Mouse (Mus musculus) intestine, embryonic 15.5 days (tissue): ENCODE measurements around the gene 2310034G01Rik. TPM values are rescaled to one million over a fixed set of nuclear protein-coding genes. Genes with fewer than 3 reads are reported as not detected.

Source experiments
- ATAC-seq: fragments of 200-750 bp; cut with Nextera tagmentation; 2 replicates; pipeline ENCODE4 v1.8.0; 2017; ENCODE audit warnings: moderate TSS enrichment, moderate library complexity
- H3K27ac ChIP-seq: fragments of 300-500 bp; sonication (generic); 2 replicates; pipeline ENCODE4 v1.5.1; 2015; ENCODE audit warnings: mild to moderate bottlenecking, inconsistent platforms
- H3K27me3 ChIP-seq: fragments of 300-500 bp; sonication (generic); replicated peaks from 2 replicates; pipeline ENCODE4 v1.6.1; 2015; ENCODE audit warnings: inconsistent platforms
- H3K36me3 ChIP-seq: fragments of 300-500 bp; sonication (generic); 2 replicates; pipeline ENCODE4 v1.6.1; 2015; ENCODE audit warnings: inconsistent platforms
- H3K4me1 ChIP-seq: fragments of 300-500 bp; sonication (generic); replicated peaks from 2 replicates; pipeline ENCODE4 v1.6.1; 2015; ENCODE audit warnings: inconsistent platforms
- H3K4me2 ChIP-seq: fragments of 300-500 bp; sonication (generic); replicated peaks from 2 replicates; pipeline ENCODE4 v1.6.1; 2015; ENCODE audit warnings: mild to moderate bottlenecking, inconsistent platforms
- H3K4me3 ChIP-seq: fragments of 300-500 bp; sonication (generic); replicated peaks from 2 replicates; pipeline ENCODE4 v1.5.1; 2015; ENCODE audit warnings: inconsistent platforms
- H3K9ac ChIP-seq: fragments of 300-500 bp; sonication (generic); 2 replicates; pipeline ENCODE4 v1.6.1; 2015; ENCODE audit warnings: inconsistent platforms
- H3K9me3 ChIP-seq: fragments of 300-500 bp; sonication (generic); 2 replicates; pipeline ENCODE4 v1.6.1; 2016; ENCODE audit warnings: inconsistent platforms
- WGBS: fragments of 180-500 bp; shearing (Covaris S2); methylation state at CpG from one replicate; pipeline ENCODE4 v1.1.7; 2015; 5-methylcytosine and 5-hydroxymethylcytosine counted together
- polyA plus RNA-seq: library from polyadenylated mRNA; unstranded; fragments of >200 nt; fragmentation: Nextera tagmentation; extraction: Ambion mirVana; gene quantifications from 2 replicates; pipeline ENCODE4 v1.2.1, GENCODE M21; 2015

Gene 2310034G01Rik
- polyA plus RNA-seq, 1 experiment from 2014 or later: 1.7 TPM

- H3K27me3 ChIP-seq: no peaks in the 10 kb centered on the region
- peaks cover 16% of the 10 kb centered on the region for H3K4me1 ChIP-seq
- 0 out of 2 replicates have a peak, but pooled peaks cover 8% of the 10 kb centered on the region for H3K36me3 ChIP-seq
- no peaks in the 10 kb centered on the region for H3K9me3 ChIP-seq
- H3K9ac ChIP-seq: no peak overlapping the region
- no peak overlapping the region for H3K27ac ChIP-seq
- no peak overlapping the region for H3K4me3 ChIP-seq
- no peak overlapping the region for H3K4me2 ChIP-seq
- 69% methylated on average over 7 of the region's 7 CpGs for WGBS
- ATAC-seq: no peak
Observed at GRCm38 (mm10) chr19:46332721-46333339, 17.3 kb downstream of the 2310034G01Rik start.

DNA sequence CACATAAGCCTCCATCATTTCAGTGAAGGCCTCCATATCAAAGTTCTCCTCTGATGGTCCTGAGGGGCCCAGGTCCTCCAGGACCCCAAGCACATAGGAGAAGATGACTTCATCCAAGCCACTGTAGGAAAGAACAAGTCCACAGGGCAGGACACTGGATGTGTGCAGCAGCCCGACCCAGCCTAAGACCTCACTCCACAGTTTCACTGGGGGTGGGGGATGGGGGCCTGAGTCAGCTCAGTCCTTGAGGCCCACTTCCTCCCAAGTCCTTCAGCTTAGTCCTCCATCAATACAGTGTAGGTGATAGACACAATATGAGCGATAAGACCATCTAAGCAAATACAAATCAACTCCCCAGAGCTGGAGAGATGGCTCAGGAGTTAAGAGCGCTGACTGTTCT lies 18.2 kb downstream of the 2310034G01Rik start:
- no peak overlapping the region for H3K9ac ChIP-seq
- H3K4me3 ChIP-seq: no peak overlapping the region
- 78% methylated on average over 3 of the region's 3 CpGs for WGBS
- no peaks in the 10 kb centered on the region for H3K9me3 ChIP-seq
- no peak overlapping the region for H3K4me2 ChIP-seq
- no peak for ATAC-seq
- H3K27ac ChIP-seq: no peak overlapping the region
- peaks cover 20% of the 10 kb centered on the region for H3K4me1 ChIP-seq
- peaks cover 2% of the 10 kb centered on the region for H3K27me3 ChIP-seq
- H3K36me3 ChIP-seq: 0 out of 2 replicates have a peak, but pooled peaks cover 8% of the 10 kb centered on the region

GRCm38 (mm10) chr19:46331326-46331725 lies 18.8 kb downstream of the 2310034G01Rik start:
- Histone ChIP-seq H3K27me3 (peaks cover 8% of the 10 kb centered on the region), H3K4me2 (no peak overlapping the region), H3K4me3 (no peak overlapping the region), H3K9ac (no peak overlapping the region), H3K27ac (no peak overlapping the region), H3K9me3 (no peaks in the 10 kb centered on the region), H3K4me1 (peaks cover 26% of the 10 kb centered on the region), H3K36me3 (0 out of 2 replicates have a peak, but pooled peaks cover 8% of the 10 kb centered on the region)
- ATAC-seq: no peak
- WGBS: 90% methylated on average over 14 of the region's 14 CpGs

DNA sequence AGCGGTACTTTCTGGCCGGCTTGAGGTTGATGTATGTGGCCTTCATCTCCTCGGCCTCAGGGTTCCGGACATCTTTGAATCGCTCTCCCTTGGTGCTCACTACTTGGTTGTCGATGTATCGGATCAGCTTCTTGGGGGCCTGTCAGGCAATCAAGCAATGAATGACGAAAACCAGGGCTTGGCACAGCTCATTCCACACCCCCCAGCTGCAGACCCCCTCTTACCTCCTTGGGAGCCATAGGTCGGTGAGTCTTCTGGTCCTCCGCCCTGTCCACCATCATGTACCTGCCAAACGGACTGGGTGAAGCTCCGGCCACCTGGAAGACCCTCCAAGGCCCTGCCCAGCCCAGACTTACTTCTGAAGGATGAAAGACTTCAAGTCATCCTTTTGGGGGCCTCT lies 19.4 kb downstream of the 2310034G01Rik start:
- Histone ChIP-seq H3K4me3 (no peak overlapping the region), H3K9ac (no peak overlapping the region), H3K4me2 (no peak overlapping the region), H3K4me1 (peaks cover 27% of the 10 kb centered on the region), H3K27ac (no peak overlapping the region), H3K36me3 (0 out of 2 replicates have a peak, but pooled peaks cover 8% of the 10 kb centered on the region), H3K27me3 (peaks cover 13% of the 10 kb centered on the region), H3K9me3 (no peaks in the 10 kb centered on the region)
- ATAC-seq: no peak
- 90% methylated on average over 12 of the region's 12 CpGs for WGBS

DNA sequence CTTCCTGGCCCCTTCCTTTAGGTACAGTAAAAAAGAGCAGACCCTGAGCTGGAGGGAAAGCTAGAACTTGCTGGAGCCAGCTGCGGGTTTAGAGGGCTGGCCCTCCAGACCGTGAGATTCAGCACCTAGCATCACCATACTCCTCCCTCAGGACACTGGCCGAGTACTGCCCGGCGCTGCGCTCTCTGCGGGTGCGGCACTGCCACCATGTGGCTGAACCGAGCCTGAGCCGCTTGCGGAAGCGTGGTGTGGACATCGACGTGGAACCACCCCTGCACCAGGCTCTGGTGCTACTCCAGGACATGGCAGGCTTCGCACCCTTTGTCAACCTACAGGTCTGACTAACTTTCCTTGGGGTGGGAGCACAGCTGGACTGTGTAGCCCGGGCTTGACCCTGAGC lies 20.2 kb downstream of the 2310034G01Rik start:
- H3K4me3 ChIP-seq: no peak overlapping the region; the same call in 1 of the 2 replicates
- H3K9me3 ChIP-seq: no peaks in the 10 kb centered on the region
- H3K9ac ChIP-seq: no peak overlapping the region
- 0 out of 2 replicates have a peak, but pooled peaks cover 8% of the 10 kb centered on the region for H3K36me3 ChIP-seq
- 6% methylated on average over 16 of the region's 16 CpGs for WGBS
- H3K4me2 ChIP-seq: peak overlapping the region; percentile 99
- H3K27ac ChIP-seq: no peak overlapping the region
- H3K27me3 ChIP-seq: peaks cover 19% of the 10 kb centered on the region
- peak; percentile 53 for ATAC-seq
- peaks cover 27% of the 10 kb centered on the region for H3K4me1 ChIP-seq

- H3K36me3 ChIP-seq: 0 out of 2 replicates have a peak, but pooled peaks cover 8% of the 10 kb centered on the region
- peak overlapping the region; percentile 64 for H3K4me3 ChIP-seq
- no peak; the same call in 1 of the 2 replicates for ATAC-seq
- peak overlapping the region; percentile 63 for H3K9ac ChIP-seq
- H3K27ac ChIP-seq: peak overlapping the region; percentile 88
- 2% methylated on average over 54 of the region's 54 CpGs for WGBS
- no peaks in the 10 kb centered on the region for H3K9me3 ChIP-seq
- peak overlapping the region; percentile 99 for H3K4me2 ChIP-seq
- peaks cover 28% of the 10 kb centered on the region for H3K27me3 ChIP-seq
- H3K4me1 ChIP-seq: peaks cover 27% of the 10 kb centered on the region
Observed at GRCm38 (mm10) chr19:46329031-46329641, 21.0 kb downstream of the 2310034G01Rik start.

- Histone ChIP-seq H3K27me3 (peaks cover 35% of the 10 kb centered on the region), H3K9ac (peak within 1 kb of the TSS; percentile 63), H3K4me3 (peak within 1 kb of the TSS; percentile 64), H3K36me3 (0 out of 2 replicates have a peak, but pooled peaks cover 8% of the 10 kb centered on the region), H3K4me1 (peaks cover 27% of the 10 kb centered on the region), H3K9me3 (no peaks in the 10 kb centered on the region), H3K4me2 (peak within 1 kb of the TSS; percentile 99), H3K27ac (peak within 1 kb of the TSS; percentile 88)
- ATAC-seq: peak; percentile 92
- WGBS: under 1% methylated on average over 81 of the region's 81 CpGs
Observed at GRCm38 (mm10) chr19:46328081-46329030, 21.7 kb downstream of the 2310034G01Rik start, which contains the start of gene Fbxl15. Gene Fbxl15, plus strand, starts transcription at chr19:46328184.

GRCm38 (mm10) chr19:46327531-46328064 lies 22.5 kb downstream of the 2310034G01Rik start:
- Histone ChIP-seq H3K4me1 (peaks cover 27% of the 10 kb centered on the region), H3K9ac (peak overlapping the region; percentile 63; the same call in 1 of the 2 replicates), H3K4me2 (peak overlapping the region; percentile 99), H3K27me3 (peaks cover 43% of the 10 kb centered on the region), H3K4me3 (peak overlapping the region; percentile 64), H3K9me3 (no peaks in the 10 kb centered on the region), H3K27ac (peak overlapping the region; percentile 88; the same call in 1 of the 2 replicates), H3K36me3 (0 out of 2 replicates have a peak, but pooled peaks cover 8% of the 10 kb centered on the region)
- no peak for ATAC-seq
- 24% methylated on average over 14 of the region's 14 CpGs for WGBS

DNA sequence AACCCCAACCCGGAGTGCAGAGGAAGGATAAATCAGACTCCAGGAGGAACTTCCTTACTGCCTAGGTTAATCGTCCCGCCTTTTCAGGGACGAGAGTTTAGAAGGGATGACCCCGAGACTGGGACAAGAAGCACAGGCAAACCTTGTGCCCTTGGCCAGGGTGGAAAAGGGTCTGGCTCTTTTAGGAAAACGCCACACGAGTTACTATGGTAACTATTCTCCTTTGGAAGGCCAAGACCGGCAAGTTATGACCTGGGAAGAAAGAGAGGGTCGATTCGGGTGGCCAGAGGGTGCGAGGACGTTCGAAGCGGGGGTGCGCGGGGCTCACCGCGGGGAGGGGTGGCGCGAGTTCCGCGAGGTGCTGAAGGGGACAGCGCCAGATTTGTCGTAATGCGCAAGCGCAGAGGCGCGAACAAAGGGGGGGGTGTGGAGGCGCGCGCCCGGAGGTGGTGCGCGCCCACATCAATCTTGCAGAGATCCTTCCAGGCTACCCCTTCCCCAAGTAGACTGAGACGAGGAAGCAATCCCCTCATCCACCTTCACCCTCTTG lies 23.3 kb downstream of the 2310034G01Rik start, which contains the start of gene Psd:
Gene Psd (minus strand): TSS at position 401 of the 550 bp plus-strand sequence.
- peaks cover 43% of the 10 kb centered on the region for H3K27me3 ChIP-seq

GRCm38 (mm10) chr19:46326019-46326755 lies 23.9 kb downstream of the 2310034G01Rik start:
- Histone ChIP-seq H3K9ac (no peak overlapping the region), H3K27me3 (peaks cover 46% of the 10 kb centered on the region), H3K4me2 (peak overlapping the region; percentile 99), H3K4me3 (no peak overlapping the region; the same call in 1 of the 2 replicates), H3K27ac (no peak overlapping the region), H3K9me3 (no peaks in the 10 kb centered on the region), H3K36me3 (0 out of 2 replicates have a peak, but pooled peaks cover 4% of the 10 kb centered on the region), H3K4me1 (peaks cover 36% of the 10 kb centered on the region)
- WGBS: 4% methylated on average over 29 of the region's 29 CpGs
- ATAC-seq: no peak

More for the DNA sequence above, 23.3 kb downstream of the 2310034G01Rik start, which contains the start of gene Psd:
- H3K27ac ChIP-seq: peak within 1 kb of the TSS; percentile 88
- H3K4me2 ChIP-seq: peak within 1 kb of the TSS; percentile 99
- H3K4me1 ChIP-seq: peaks cover 30% of the 10 kb centered on the region
- H3K9me3 ChIP-seq: no peaks in the 10 kb centered on the region
- no peak for ATAC-seq
- H3K9ac ChIP-seq: peak within 1 kb of the TSS; percentile 63
- peak within 1 kb of the TSS; percentile 64 for H3K4me3 ChIP-seq
- 0 out of 2 replicates have a peak, but pooled peaks cover 5% of the 10 kb centered on the region for H3K36me3 ChIP-seq
- under 1% methylated on average over 34 of the region's 35 CpGs for WGBS
